Mouse (Mus musculus) liver, embryonic 14.5 days (tissue): Measurements from ENCODE around the gene Shc2. TPM values are rescaled to one million over a fixed set of nuclear protein-coding genes. Genes with fewer than 3 reads are reported as not detected.

Experiments used
- ATAC-seq: fragments of 200-750 bp; cut with Nextera tagmentation; 2 replicates; pipeline ENCODE4 v1.8.0; 2017; ENCODE audit warnings: moderate number of reproducible peaks, mild to moderate bottlenecking, moderate library complexity; ENCODE audit not compliant: insufficient read depth
- DNase-seq, 3 experiments: peaks; one replicate each; pipeline ENCODE4 v3.0.0-alpha.2; 2012 to 2013; ENCODE audit warnings: low read depth in 3 of 3, low spot score in 3 of 3
- H3K27ac ChIP-seq: fragments of 300-500 bp; sonication (generic); 2 replicates; pipeline ENCODE4 v1.5.1; 2014; ENCODE audit warnings: moderate library complexity, mild to moderate bottlenecking, control low read depth, inconsistent platforms
- H3K27me3 ChIP-seq: fragments of 300-500 bp; sonication (generic); 2 replicates; pipeline ENCODE4 v1.6.1; 2014; ENCODE audit warnings: mild to moderate bottlenecking, low read length, moderate library complexity; ENCODE audit not compliant: control insufficient read depth, insufficient read depth
- H3K36me3 ChIP-seq: fragments of 300-500 bp; sonication (generic); replicated peaks from 2 replicates; pipeline ENCODE4 v1.6.1; 2014; ENCODE audit warnings: low read depth; ENCODE audit not compliant: control insufficient read depth, insufficient read depth
- H3K4me1 ChIP-seq, 2 experiments: fragments of 200-500 bp in 1 of 2; fragments of 300-500 bp in 1 of 2; sonication (generic) in 1 of 2; replicated peaks; 2 replicates each; pipeline ENCODE4 v1.6.1; 2012 to 2014; ENCODE audit warnings: antibody characterized with exemption in 1 of 2, inconsistent platforms in 1 of 2, low read length in 1 of 2; ENCODE audit not compliant: control insufficient read depth in 2 of 2, insufficient read depth in 2 of 2
- H3K4me2 ChIP-seq: fragments of 300-500 bp; sonication (generic); 2 replicates; pipeline ENCODE4 v1.6.1; 2014; ENCODE audit warnings: low read depth, mild to moderate bottlenecking, control low read depth, moderate library complexity
- H3K4me3 ChIP-seq, 2 experiments: fragments of 200-500 bp in 1 of 2; fragments of 300-500 bp in 1 of 2; sonication (generic) in 1 of 2; 2 replicates each; pipeline ENCODE4 v1.5.1; 2012 to 2014; ENCODE audit warnings: low read depth in 2 of 2, low read length in 2 of 2, mild to moderate bottlenecking in 2 of 2, control low read depth in 1 of 2, inconsistent platforms in 1 of 2, moderate library complexity in 1 of 2; ENCODE audit not compliant: insufficient read depth in 1 of 2
- H3K9ac ChIP-seq: fragments of 300-500 bp; sonication (generic); replicated peaks from 2 replicates; pipeline ENCODE4 v1.6.1; 2014; ENCODE audit warnings: mild to moderate bottlenecking, control low read depth, moderate library complexity
- H3K9me3 ChIP-seq: fragments of 300-500 bp; sonication (generic); 2 replicates; pipeline ENCODE4 v1.6.1; 2016; ENCODE audit warnings: low read length, mixed read lengths; ENCODE audit not compliant: control insufficient read depth
- CTCF ChIP-seq: IDR thresholded peaks from 2 replicates; pipeline ENCODE4 v1.5.1; 2016; ENCODE audit warnings: antibody characterized with exemption, low read depth, control low read depth
- EP300 ChIP-seq: IDR thresholded peaks from 2 replicates; pipeline ENCODE4 v1.6.1; 2016; ENCODE audit warnings: antibody characterized with exemption, low read depth
- WGBS: fragments of 180-500 bp; shearing (Covaris S2); extraction: QIAGEN DNeasy Blood & Tissue Kit; methylation state at CpG from one replicate; pipeline ENCODE4 v1.1.7; 2014; ENCODE audit not compliant: insufficient replicate concordance; 5-methylcytosine and 5-hydroxymethylcytosine counted together
- polyA plus RNA-seq, 2 experiments: library from polyadenylated mRNA; depleted of rRNA in 1 of 2; stranded (reverse) in 1 of 2; unstranded in 1 of 2; fragments of >200 nt; fragmentation: Nextera tagmentation in 1 of 2; extraction: Ambion mirVana in 1 of 2; gene quantifications; 2 replicates each; pipeline versions ENCODE4 v1.2.1 to v1.2.3; 2012 to 2014

Gene Shc2
- polyA plus RNA-seq, 2 experiments: 0.05 to 0.17 TPM

DNA sequence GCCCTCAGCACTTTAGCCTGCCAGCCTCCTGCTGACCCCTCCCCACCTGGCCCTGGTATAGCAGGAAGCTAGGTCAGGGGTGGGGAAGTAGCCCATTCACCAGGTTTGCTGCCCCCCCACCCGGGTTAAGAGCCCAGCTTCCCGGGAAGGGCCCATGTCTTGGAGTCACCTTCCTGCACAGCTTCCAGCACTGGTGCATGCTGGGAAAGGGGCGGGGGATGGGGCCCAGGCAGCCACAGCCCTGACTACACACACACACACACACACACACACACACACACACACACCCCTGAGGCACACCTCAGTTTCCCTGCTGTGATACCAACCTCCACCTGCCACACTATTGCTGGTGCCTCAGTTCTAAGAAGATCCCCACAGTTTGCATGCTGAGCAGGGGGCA is 24.1 kb upstream of the Shc2 start:
- TF ChIP-seq EP300 (no peak), CTCF (no peak)
- Histone ChIP-seq H3K4me2 (no peak overlapping the region), H3K36me3 (no peaks in the 10 kb centered on the region), H3K27me3 (no peaks in the 10 kb centered on the region), H3K4me3 (no peak overlapping the region), H3K9ac (no peak overlapping the region), H3K27ac (no peak overlapping the region), H3K4me1 (no peaks in the 10 kb centered on the region), H3K9me3 (no peaks in the 10 kb centered on the region)
- WGBS: 33% methylated on average over 3 of the region's 3 CpGs
- ATAC-seq: no peak
- no peak for DNase-seq

DNA sequence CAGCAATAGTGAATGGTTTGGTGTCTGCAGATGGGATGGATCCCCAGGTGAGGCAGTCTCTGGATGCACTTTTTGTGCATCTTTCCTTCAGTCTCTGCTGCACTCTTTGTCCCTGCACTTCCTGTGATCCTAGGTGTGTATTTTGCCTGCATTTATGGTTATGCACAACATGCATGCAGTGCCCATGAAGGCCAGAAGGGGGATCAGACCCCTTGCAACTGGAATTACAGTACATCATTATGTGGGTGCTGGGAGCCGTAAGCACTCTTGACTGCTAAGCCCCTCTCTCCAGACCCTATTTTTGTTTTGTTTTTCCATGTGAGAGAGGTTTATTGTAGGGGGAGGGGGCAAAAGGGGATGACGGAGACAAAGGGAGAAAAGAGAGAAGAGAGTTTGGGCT is 22.6 kb upstream of the Shc2 start:
- Histone ChIP-seq H3K27me3 (no peaks in the 10 kb centered on the region; the same call in 1 of the 2 replicates), H3K4me2 (no peak overlapping the region), H3K4me3 (no peak overlapping the region), H3K9ac (no peak overlapping the region), H3K36me3 (no peaks in the 10 kb centered on the region), H3K27ac (no peak overlapping the region), H3K9me3 (no peaks in the 10 kb centered on the region), H3K4me1 (no peaks in the 10 kb centered on the region)
- TF ChIP-seq EP300: no peak
- TF ChIP-seq CTCF: peak; percentile 58
- 76% methylated on average over 2 of the region's 2 CpGs for WGBS
- DNase-seq: no peak
- no peak for ATAC-seq

GRCm38 (mm10) chr10:79658829-79659228 is 21.1 kb upstream of the Shc2 start:
- 17% methylated on average over 4 of the region's 4 CpGs for WGBS
- no peak for ATAC-seq
- peak; percentile 73 for TF ChIP-seq CTCF
- TF ChIP-seq EP300: no peak

DNA sequence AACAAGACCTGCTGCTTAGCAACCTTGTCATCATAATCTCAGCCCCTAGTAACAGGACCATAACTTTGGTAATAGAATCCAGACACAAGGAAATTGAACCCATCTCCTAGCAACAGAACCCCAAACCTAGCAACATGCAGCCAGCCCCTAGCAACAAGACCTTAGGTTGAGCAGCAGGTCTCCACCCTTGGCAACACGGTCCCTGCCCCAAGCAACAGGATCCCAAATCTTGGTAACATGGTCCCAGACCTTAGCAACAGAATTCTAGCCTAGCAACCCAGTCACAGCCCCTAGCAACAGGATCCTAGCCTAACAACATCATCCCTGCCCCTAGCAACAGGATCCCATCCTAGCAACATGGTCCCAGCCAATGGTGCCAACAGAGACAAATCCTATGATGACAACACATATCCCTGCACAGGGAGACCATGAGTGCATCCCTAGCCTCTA is 17.3 kb upstream of the Shc2 start:
- TF ChIP-seq CTCF: no peak
- TF ChIP-seq EP300: no peak
- H3K4me3 ChIP-seq: no peak overlapping the region
- H3K4me1 ChIP-seq: no peaks in the 10 kb centered on the region
- no peak for DNase-seq
- 40% methylated on average over 1 of the region's 1 CpGs for WGBS
- no peak overlapping the region for H3K9ac ChIP-seq
- no peak overlapping the region for H3K27ac ChIP-seq
- H3K9me3 ChIP-seq: no peaks in the 10 kb centered on the region
- H3K36me3 ChIP-seq: no peaks in the 10 kb centered on the region
- no peaks in the 10 kb centered on the region; the same call in 1 of the 2 replicates for H3K27me3 ChIP-seq
- H3K4me2 ChIP-seq: no peak overlapping the region
- no peak for ATAC-seq

More at GRCm38 (mm10) chr10:79658829-79659228, 21.1 kb upstream of the Shc2 start:
- no peaks in the 10 kb centered on the region for H3K36me3 ChIP-seq
- H3K4me1 ChIP-seq: no peaks in the 10 kb centered on the region
- H3K9me3 ChIP-seq: no peaks in the 10 kb centered on the region
- H3K27ac ChIP-seq: no peak overlapping the region
- no peak overlapping the region for H3K4me3 ChIP-seq
- H3K4me2 ChIP-seq: no peak overlapping the region
- no peak overlapping the region for H3K9ac ChIP-seq
- H3K27me3 ChIP-seq: no peaks in the 10 kb centered on the region; the same call in 1 of the 2 replicates
- no peak for DNase-seq

GRCm38 (mm10) chr10:79652789-79653188 is 15.1 kb upstream of the Shc2 start:
- Histone ChIP-seq H3K4me3 (no peak overlapping the region), H3K4me1 (no peaks in the 10 kb centered on the region), H3K36me3 (no peaks in the 10 kb centered on the region), H3K4me2 (no peak overlapping the region), H3K27me3 (no peaks in the 10 kb centered on the region; the same call in 1 of the 2 replicates), H3K9ac (no peak overlapping the region), H3K9me3 (no peaks in the 10 kb centered on the region), H3K27ac (no peak overlapping the region)
- TF ChIP-seq EP300 (no peak), CTCF (no peak)
- ATAC-seq (no peak), DNase-seq (no peak)
- 64% methylated on average over 7 of the region's 7 CpGs for WGBS
